Mouse (Mus musculus): ENCODE data around the gene Ift88.
"Not testable (repeated sequence)": the region's sequence is repeated elsewhere in the genome, so short reads cannot be mapped to it uniquely, and the experiment has no call there.

Gene Ift88

GRCm38 (mm10) chr14:57459883-57460282, 36.0 kb downstream of the Ift88 start:
- no peak for DNase-seq

GRCm38 (mm10) chr14:57460326-57460725, 36.5 kb downstream of the Ift88 start:
- DNase-seq: not testable (repeated sequence)

DNA sequence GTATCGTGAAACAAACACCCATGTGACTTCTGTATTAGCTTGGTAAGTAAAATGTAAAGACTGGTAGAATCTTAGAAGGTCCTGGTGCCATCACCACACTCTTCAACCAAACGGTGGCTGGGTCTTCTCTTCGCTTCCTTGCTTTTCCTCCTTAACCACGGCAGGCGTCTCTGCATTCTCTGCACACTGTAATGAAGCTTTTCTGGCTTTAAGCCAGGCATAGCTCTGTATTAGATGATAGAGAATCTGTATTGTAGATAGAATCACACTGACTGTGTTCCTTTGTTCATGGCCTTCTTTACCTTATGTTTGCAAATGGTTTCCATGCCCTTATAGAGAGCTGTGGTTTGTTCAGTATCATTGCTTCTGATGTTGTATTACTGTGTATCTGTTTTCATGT, 39.0 kb downstream of the Ift88 start:
- no peak for DNase-seq

- DNase-seq: no peak
These were observed 51.2 kb downstream of the Ift88 start for GRCm38 (mm10) chr14:57475057-57475456.

DNA sequence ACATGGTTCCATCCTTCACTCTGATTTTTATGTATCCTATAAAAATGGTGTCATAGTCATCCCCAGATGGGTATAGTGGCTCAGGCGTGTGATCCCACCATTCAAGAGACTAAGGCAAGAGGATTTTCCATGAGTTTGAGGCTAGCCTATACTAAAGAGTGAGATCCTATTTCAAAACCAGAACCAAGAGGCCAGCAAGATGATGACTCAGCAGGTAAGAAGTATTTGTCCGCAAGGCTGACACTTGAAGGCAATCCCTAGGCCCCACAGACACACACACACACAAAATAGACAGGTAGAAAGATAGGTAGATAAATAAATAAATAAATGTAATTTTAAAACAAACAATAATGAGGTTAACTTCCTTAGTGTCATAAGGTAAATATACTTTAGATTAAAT, 58.4 kb downstream of the Ift88 start:
- DNase-seq: no peak

GRCm38 (mm10) chr14:57484183-57484582, 60.3 kb downstream of the Ift88 start:
- DNase-seq: no peak

- no peak for DNase-seq
These were observed 65.8 kb downstream of the Ift88 start for GRCm38 (mm10) chr14:57489696-57490095.

DNA sequence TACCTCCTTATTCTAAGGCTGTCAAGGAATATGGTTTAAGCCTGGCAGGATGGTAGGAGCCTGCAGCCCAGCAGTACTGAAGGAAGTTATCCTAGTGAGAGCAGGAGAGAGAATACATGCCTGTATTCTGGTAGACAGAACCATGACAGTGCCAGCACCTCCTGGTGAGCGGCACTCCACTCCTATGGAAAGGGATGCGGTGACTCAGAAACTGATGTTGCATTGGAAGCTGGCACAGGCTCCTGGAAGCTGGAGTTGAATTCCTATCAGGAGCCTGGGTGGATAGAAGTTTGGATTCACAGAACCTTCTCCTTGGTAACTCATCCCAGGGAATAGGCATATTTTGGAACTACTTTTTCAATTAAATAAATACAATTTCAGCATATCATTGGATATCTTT, 70.0 kb downstream of the Ift88 start:
- no peak for DNase-seq

DNA sequence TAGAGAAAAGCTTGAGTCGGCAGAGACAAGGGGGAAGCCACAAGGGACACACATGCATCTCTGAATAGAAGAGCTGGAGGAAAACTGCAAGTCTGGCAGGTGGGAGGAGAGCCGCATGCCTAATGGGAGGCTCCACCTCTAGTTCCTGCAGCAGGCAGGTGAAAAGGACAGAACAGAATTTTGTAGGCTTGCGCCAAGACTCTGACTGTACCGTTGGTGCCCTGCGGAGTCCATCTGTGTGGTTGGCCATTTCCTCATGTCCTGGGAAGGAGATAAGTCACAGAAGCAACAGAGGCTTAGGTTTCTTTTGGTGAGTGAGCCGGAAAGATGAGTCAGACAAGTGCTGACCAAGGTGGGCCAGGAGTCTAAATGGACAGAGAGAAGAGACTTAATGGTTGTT, 79.9 kb downstream of the Ift88 start:
- peak; percentile 90 to 92 for DNase-seq

DNA sequence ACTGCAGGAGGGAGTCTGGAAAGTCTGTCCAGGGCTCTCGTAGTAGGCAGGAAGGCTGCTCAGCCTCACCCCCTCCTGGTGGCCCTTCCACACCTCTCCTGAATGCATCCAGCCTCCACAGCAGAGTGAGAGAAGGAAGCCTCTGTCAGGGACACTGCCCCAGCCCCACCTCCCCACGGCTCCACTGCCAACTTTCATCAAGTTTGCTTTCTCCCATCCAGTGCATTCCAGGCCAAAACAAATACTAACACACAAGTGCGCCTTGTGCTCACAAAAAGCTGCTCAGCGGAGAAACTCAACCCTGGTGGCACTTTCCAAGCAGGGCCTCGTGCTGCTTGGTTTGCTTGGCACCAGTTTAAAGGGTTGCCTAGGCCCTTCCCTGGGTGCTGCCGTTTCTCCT, 85.7 kb downstream of the Ift88 start:
- DNase-seq: no peak

DNA sequence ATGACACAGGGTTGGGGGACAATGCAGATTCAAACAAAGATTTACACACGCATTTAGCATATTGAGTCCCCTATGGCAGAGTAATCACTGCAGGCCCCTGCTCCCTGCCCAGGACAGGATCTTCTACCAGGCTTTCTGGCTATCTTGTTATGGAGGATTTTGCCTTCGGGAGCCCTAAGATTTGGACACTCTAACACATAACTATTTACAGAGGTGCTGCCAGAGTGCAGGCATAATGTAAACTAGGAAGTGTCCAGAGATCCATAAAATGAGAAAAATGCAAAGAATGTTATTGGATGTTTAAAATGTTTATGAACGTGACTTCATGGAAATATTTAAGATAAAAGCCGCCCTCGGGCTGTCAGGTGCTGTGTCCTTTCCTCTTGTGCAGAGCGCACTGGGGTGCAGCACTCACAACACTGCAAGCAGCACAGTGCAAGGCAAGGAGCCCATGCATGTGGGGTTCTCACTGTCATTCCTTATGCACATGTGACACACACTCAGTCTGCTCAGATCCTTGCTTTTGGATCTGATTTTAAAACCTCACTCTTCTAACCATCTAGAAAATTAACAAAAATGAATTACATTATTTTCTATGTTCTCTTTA, 91.4 kb downstream of the Ift88 start:
- no peak for DNase-seq

DNA sequence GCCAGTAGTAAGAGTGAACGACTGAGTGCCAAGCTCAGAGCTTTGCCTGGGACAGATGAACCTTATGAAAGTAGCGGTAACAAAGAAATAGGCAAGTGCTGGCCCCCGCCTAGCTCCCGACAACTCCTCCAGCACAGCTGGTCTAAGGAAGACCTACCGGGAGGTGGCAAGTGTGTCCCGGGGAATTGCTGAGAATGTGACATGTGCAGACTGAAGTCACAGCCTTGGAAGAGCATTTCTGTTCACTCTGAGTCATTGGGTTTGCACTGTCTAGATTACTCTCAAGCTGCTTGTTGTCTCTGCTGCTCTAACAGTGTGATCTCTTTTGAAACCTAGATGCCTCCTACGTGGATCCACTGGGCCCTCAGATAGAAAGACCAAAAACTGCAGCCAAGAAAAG, 93.1 kb downstream of the Ift88 start:
- no peak for DNase-seq

DNA sequence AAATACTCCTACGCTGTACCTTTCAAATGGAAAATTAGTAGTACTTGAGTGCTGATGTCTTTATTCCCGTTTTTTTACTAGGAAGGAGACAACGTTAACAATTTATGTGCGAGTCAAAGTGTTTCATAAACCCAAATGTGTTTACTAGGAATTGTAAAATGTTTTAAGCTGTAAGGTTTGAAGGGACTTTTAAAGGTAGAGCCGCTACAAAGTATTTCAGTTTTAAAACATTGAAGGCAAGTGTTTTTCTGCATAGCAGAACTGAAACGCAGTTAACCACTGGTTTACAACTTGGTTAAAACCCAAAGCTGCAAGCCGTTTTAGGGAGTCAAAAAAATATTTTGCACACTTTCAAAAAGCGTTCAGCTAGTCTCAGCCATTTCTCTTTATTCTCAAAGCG, 99.9 kb downstream of the Ift88 start:
- DNase-seq: no peak

DNA sequence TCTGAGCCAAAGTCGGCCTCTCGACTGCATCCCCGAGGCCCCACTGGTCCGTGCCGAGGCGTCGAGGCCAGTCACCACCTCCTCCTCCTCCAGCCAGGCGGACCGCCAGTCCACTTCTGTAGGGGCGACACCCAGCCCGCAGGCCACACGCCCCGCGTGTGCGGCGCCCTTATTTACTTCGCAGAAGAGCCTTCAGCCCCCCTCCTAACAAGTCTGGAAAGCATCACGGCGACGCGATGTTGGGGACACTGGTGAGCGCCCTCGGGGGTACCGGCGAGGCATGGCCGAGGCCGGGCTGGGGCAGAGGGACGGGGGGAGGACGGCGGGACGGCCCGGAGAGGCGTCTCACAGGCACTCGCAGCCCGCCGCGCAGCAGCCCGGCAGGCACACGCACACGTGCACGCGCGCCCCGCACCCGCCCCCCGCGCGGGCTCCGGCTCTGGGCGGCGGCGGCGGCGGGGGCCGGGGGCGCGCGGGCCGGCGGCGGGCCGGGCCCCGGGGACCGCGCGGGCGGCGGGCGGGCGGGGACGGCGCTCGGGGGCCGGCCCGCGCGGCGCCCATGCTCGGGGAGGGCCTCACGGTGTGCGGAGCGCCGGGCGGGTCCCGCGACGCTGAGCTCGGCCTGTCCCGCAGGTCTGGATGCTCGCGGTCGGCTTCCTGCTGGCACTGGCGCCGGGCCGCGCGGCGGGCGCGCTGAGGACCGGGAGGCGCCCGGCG, 101.0 kb downstream of the Ift88 start, which contains the start of gene Il17d:
Gene Il17d (plus strand): TSS at position 107 of the 717 bp plus-strand sequence.
- DNase-seq: peak; percentile 54 to 66

GRCm38 (mm10) chr14:57525388-57526049, 101.7 kb downstream of the Ift88 start:
- DNase-seq: peak; percentile 80 to 87

DNA sequence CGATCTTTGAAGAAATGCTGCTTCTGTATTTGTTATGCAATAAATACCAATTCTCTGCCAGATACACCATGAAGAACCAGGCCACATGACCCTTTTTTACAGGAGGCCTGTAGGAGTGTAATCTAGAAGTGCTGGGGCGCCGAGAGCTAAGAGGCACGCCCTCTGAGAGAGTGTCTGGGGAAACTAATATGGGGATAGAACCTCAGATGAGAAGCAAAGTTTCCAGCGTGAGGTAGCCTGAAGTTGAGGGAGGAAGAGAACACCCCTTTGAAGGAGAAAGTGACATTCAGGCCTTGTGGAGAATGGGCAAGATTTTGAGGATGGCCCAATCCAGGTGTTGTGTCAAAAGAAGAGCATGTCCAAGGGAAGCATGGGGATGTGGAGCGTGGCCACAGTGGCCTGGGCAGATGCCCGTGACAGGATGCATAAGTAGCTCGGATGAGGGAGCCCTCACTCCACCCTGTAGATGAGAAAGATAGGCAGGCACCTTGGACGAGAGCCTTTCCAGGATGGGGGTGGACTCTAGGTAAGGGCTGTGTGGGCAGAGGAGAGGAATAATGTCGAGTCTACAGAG, 102.3 kb downstream of the Ift88 start:
- DNase-seq: no peak

DNA sequence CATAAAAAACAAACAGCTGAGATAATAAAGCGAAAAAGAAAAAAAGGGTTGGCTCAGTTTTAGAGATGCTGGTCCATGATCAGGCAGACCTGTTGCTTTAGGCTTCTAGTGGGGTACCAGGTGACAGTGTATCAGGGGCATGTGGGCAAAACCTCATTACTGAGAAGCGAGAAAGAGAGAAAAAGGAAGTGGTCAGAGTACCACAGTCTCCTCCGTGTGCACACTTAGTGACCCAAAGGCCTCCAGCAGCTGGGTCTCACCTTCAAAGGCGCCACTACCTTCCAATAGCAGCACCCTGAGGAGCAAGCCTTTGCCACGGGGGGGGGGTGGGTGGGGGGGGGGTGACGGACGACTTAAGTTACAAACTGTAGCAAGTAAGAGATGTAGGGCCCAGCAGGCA, 103.3 kb downstream of the Ift88 start:
- no peak for DNase-seq

DNA sequence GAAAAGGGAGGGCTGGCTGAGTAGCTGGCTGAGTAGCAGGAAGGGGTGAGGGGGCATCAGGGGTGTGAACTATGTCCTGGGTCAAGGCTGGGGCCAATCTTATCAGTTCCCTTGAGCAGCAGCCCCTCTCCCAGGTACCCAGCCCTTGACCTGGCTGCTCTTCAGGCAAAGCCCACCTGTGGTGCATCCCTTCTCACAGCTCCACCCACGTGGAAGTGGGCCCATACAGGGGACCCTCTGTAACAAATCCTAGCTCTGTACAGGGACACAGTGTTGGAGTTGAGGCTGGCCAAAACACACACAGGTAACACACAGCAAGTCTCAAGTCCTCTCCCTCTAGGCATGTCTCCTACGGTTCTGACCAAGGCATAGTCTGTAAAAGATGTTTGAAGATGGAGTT, 103.7 kb downstream of the Ift88 start:
- DNase-seq: no peak

DNA sequence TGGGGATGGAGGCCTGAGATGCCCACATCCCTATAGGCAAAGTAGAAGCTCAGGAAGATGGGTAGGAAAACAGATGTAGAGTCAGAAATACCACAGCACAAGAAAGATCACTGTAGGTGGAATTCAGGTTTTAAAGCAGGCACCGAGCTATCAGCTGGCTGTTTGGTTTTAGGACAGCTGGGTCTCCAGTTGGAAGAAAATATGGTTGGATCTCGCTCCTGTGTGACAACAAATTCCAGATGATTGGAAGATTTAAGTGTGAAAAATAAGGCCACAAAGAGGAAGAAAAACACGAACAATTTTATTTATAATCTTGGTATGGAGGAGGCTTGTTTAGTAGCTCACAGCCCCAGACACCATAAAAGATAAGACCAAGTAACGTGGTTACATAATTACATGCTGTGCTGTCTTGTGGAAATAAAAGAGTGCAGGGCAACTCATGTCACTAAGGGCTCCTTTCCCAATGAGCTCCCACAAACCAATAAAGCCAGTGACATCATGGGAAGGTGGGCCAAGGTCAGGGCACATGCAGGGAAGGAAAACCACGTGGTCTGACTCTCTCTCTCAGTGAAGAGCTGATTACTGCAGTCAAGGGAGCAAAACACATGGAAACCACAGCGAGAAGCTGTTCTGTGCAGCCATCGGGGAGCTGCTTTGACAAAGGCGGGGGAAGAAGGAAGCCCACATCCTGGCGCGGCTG, 105.4 kb downstream of the Ift88 start:
- no peak for DNase-seq

GRCm38 (mm10) chr14:57529786-57530515, 106.1 kb downstream of the Ift88 start:
- no peak for DNase-seq

- no peak for DNase-seq
These were observed 108.7 kb downstream of the Ift88 start for GRCm38 (mm10) chr14:57532577-57532976.

DNA sequence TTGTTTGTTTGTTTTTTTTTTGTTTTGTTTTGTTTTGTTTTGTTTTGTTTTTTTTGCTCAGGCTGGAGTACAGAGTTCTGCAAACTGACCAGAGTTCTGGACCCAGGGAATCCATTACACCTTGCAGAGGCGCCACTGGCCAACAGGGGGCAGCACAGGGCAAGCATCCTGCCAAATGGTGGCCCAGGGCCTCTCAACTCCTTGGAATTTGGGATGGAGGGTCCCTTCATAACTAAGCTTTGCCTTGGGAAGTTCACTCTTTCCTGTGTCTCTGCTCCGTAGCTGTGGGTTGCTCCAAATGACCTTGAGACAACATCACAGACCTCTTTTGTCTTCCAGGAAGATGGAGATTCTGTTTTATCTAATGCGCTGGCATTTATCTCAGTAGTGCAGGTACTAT, 109.4 kb downstream of the Ift88 start:
- peak; percentile 66 to 67 for DNase-seq

Data from cerebellum, postnatal 36 days (tissue).